Mouse (Mus musculus) CH12.LX (cell line): ENCODE data around the gene Vav2. TPM values are rescaled to one million over a fixed set of nuclear protein-coding genes. Genes with fewer than 3 reads are reported as not detected.

Experiments
- DNase-seq: peaks from one replicate; pipeline ENCODE4 v3.0.0-alpha.2; 2013; ENCODE audit errors: extremely low read depth
- H3K27ac ChIP-seq: 2 replicates; pipeline ENCODE4 v1.5.1; 2012; ENCODE audit warnings: low read depth, mild to moderate bottlenecking, control low read depth, moderate library complexity; ENCODE audit not compliant: insufficient read depth
- H3K27me3 ChIP-seq: replicated peaks from 2 replicates; pipeline ENCODE3; 2012; ENCODE audit warnings: inconsistent platforms
- H3K36me3 ChIP-seq, 2 experiments: replicated peaks in 1 of 2; 2 replicates each; pipeline versions ENCODE3 to v1.6.1; 2012; ENCODE audit warnings: inconsistent platforms in 1 of 2, low read length in 1 of 2, mild to moderate bottlenecking in 1 of 2, mixed read lengths in 1 of 2, moderate library complexity in 1 of 2; ENCODE audit not compliant: control insufficient read depth in 1 of 2, insufficient read depth in 1 of 2
- H3K4me1 ChIP-seq, 2 experiments: 2 replicates each; pipeline ENCODE4 v1.6.1; 2012; ENCODE audit warnings: inconsistent platforms in 1 of 2, moderate library complexity in 1 of 2; ENCODE audit not compliant: insufficient read depth in 2 of 2, control insufficient read depth in 1 of 2
- H3K4me2 ChIP-seq: 2 replicates; pipeline ENCODE4 v1.6.1; 2012; ENCODE audit warnings: low read depth, mild to moderate bottlenecking, control low read depth; ENCODE audit not compliant: poor library complexity, insufficient read depth, severe bottlenecking
- H3K4me3 ChIP-seq, 3 experiments: fragments of 150-350 bp in 1 of 3; sonication (generic) in 1 of 3; replicated peaks in 1 of 3; 2 replicates each; pipeline versions ENCODE3 to v1.5.1; 2011 to 2012; ENCODE audit warnings: low read depth in 2 of 3, low read length in 2 of 3, mild to moderate bottlenecking in 2 of 3, moderate library complexity in 2 of 3, control low read depth in 1 of 3, improper control_type of control experiment in 1 of 3, inconsistent platforms in 1 of 3, mixed read lengths in 1 of 3; ENCODE audit not compliant: poor library complexity in 1 of 3
- H3K79me2 ChIP-seq: replicated peaks from 2 replicates; pipeline ENCODE4 v1.6.1; 2012; ENCODE audit warnings: mild to moderate bottlenecking, moderate library complexity; ENCODE audit not compliant: control insufficient read depth, poor library complexity, insufficient read depth, severe bottlenecking; ENCODE audit errors: extremely low read depth
- H3K9ac ChIP-seq: 2 replicates; pipeline ENCODE4 v1.6.1; 2012; ENCODE audit warnings: low read depth, mild to moderate bottlenecking, control low read depth, moderate library complexity; ENCODE audit not compliant: insufficient read depth
- H3K9me3 ChIP-seq: replicated peaks from 2 replicates; pipeline ENCODE3; 2012; ENCODE audit warnings: low read length, inconsistent platforms, mixed read lengths
- BHLHE40 ChIP-seq: IDR thresholded peaks from 2 replicates; pipeline ENCODE4 v1.6.1; 2011; ENCODE audit warnings: mild to moderate bottlenecking, low read depth, low read length, improper control_type of control experiment
- CHD2 ChIP-seq: IDR thresholded peaks from 2 replicates; pipeline ENCODE4 v1.6.1; 2011; ENCODE audit warnings: low read length, improper control_type of control experiment
- CTCF ChIP-seq, 2 experiments: IDR thresholded peaks in 1 of 2; conservative IDR thresholded peaks in 1 of 2; 2 replicates each; pipeline ENCODE4 v1.5.1; 2011 to 2012; ENCODE audit warnings: low read depth in 2 of 2, low read length in 2 of 2, improper control_type of control experiment in 1 of 2, inconsistent platforms in 1 of 2, mild to moderate bottlenecking in 1 of 2, moderate library complexity in 1 of 2
- E2F4 ChIP-seq: IDR thresholded peaks from 2 replicates; pipeline ENCODE4 v1.6.1; 2011; ENCODE audit warnings: low read depth, low read length, improper control_type of control experiment; ENCODE audit not compliant: insufficient replicate concordance
- ELF1 ChIP-seq: IDR thresholded peaks from 2 replicates; pipeline ENCODE4 v1.6.1; 2014; ENCODE audit warnings: low read depth, mild to moderate bottlenecking, inconsistent platforms, low read length, improper control_type of control experiment
- EP300 ChIP-seq: IDR thresholded peaks from 2 replicates; pipeline ENCODE4 v1.6.1; 2011; ENCODE audit warnings: low read length, improper control_type of control experiment
- HCFC1 ChIP-seq: IDR thresholded peaks from 2 replicates; pipeline ENCODE4 v1.6.1; 2012; ENCODE audit warnings: low read depth, mild to moderate bottlenecking, inconsistent platforms, low read length, improper control_type of control experiment
- IRF4 ChIP-seq: IDR thresholded peaks from 2 replicates; pipeline ENCODE4 v1.6.1; 2014; ENCODE audit warnings: low read depth, mild to moderate bottlenecking, inconsistent platforms, low read length, improper control_type of control experiment
- JUN ChIP-seq: IDR thresholded peaks from 2 replicates; pipeline ENCODE4 v1.6.1; 2011; ENCODE audit warnings: low read depth, mild to moderate bottlenecking, low read length, improper control_type of control experiment, moderate library complexity; ENCODE audit not compliant: insufficient read depth
- JUND ChIP-seq: conservative IDR thresholded peaks from 2 replicates; pipeline ENCODE4 v1.6.1; 2011; ENCODE audit warnings: low read depth, low read length, improper control_type of control experiment
- KAT2A ChIP-seq: IDR thresholded peaks from 2 replicates; pipeline ENCODE4 v1.6.1; 2012; ENCODE audit warnings: low read length, improper control_type of control experiment, inconsistent platforms; ENCODE audit not compliant: insufficient replicate concordance
- MAFK ChIP-seq: IDR thresholded peaks from 2 replicates; pipeline ENCODE4 v1.6.1; 2011; ENCODE audit warnings: low read length, improper control_type of control experiment; ENCODE audit not compliant: insufficient replicate concordance
- MAX ChIP-seq: IDR thresholded peaks from 2 replicates; pipeline ENCODE4 v1.6.1; 2011; ENCODE audit warnings: low read length, improper control_type of control experiment
- MEF2A ChIP-seq: IDR thresholded peaks from 2 replicates; pipeline ENCODE4 v1.6.1; 2014; ENCODE audit warnings: low read depth, mild to moderate bottlenecking, inconsistent platforms, low read length, improper control_type of control experiment, borderline replicate concordance
- MXI1 ChIP-seq: IDR thresholded peaks from 2 replicates; pipeline ENCODE4 v1.6.1; 2011; ENCODE audit warnings: mild to moderate bottlenecking, low read depth, low read length, improper control_type of control experiment
- MYC ChIP-seq: IDR thresholded peaks from 2 replicates; pipeline ENCODE4 v1.6.1; 2011; ENCODE audit warnings: low read depth, mild to moderate bottlenecking, improper control_type of control experiment, low read length
- NELFE ChIP-seq: IDR thresholded peaks from 2 replicates; pipeline ENCODE4 v1.6.1; 2011; ENCODE audit warnings: low read depth, low read length, improper control_type of control experiment
- PAX5 ChIP-seq: IDR thresholded peaks from 2 replicates; pipeline ENCODE4 v1.6.1; 2012; ENCODE audit warnings: low read length, inconsistent platforms, mixed read lengths
- POLR2A ChIP-seq: IDR thresholded peaks from 2 replicates; pipeline ENCODE4 v1.6.1; 2011; ENCODE audit warnings: low read depth, mild to moderate bottlenecking, improper control_type of control experiment, low read length
- POLR2AphosphoS2 ChIP-seq: IDR thresholded peaks from 2 replicates; pipeline ENCODE4 v1.6.1; 2011; ENCODE audit warnings: low read depth, low read length, improper control_type of control experiment
- RAD21 ChIP-seq: IDR thresholded peaks from 2 replicates; pipeline ENCODE4 v1.6.1; 2011; ENCODE audit warnings: low read depth, mild to moderate bottlenecking, low read length, improper control_type of control experiment, moderate library complexity
- SMC3 ChIP-seq: IDR thresholded peaks from 2 replicates; pipeline ENCODE4 v1.6.1; 2011; ENCODE audit warnings: low read depth, low read length, improper control_type of control experiment
- TBP ChIP-seq: conservative IDR thresholded peaks from 2 replicates; pipeline ENCODE4 v1.6.1; 2011; ENCODE audit warnings: low read depth, low read length, improper control_type of control experiment
- TCF12 ChIP-seq: IDR thresholded peaks from 2 replicates; pipeline ENCODE4 v1.6.1; 2014; ENCODE audit warnings: low read depth, mild to moderate bottlenecking, inconsistent platforms, low read length, improper control_type of control experiment
- UBTF ChIP-seq: IDR thresholded peaks from 2 replicates; pipeline ENCODE4 v1.6.1; 2012; ENCODE audit warnings: low read depth, mild to moderate bottlenecking, inconsistent platforms, low read length, improper control_type of control experiment, moderate library complexity
- USF1 ChIP-seq: IDR thresholded peaks from 2 replicates; pipeline ENCODE4 v1.6.1; 2014; ENCODE audit warnings: low read depth, mild to moderate bottlenecking, inconsistent platforms, low read length, improper control_type of control experiment
- USF2 ChIP-seq: conservative IDR thresholded peaks from 2 replicates; pipeline ENCODE4 v1.6.1; 2011; ENCODE audit warnings: low read depth, low read length, improper control_type of control experiment
- ZC3H11A ChIP-seq: IDR thresholded peaks from 2 replicates; pipeline ENCODE4 v1.6.1; 2012; ENCODE audit warnings: low read depth, mild to moderate bottlenecking, inconsistent platforms, low read length, improper control_type of control experiment
- ZKSCAN1 ChIP-seq: IDR thresholded peaks from 2 replicates; pipeline ENCODE4 v1.6.1; 2012; ENCODE audit warnings: low read depth, inconsistent platforms, low read length, improper control_type of control experiment, borderline replicate concordance
- ZNF384 ChIP-seq: IDR thresholded peaks from 2 replicates; pipeline ENCODE4 v1.6.1; 2012; ENCODE audit warnings: low read depth, low read length, improper control_type of control experiment, inconsistent platforms
- dilution Hi-C: fragments of 300-500 bp; cut with MboI; formaldehyde crosslinking; loops from 2 replicates; pipeline ENCODE4 v1.14.3; 2020; ENCODE audit warnings: low sequenced_read_pairs; ENCODE audit not compliant: extremely low pct_unique_long_range_greater_than_20kb, extremely low pct_ligation_motif_present
- in situ Hi-C: fragments of 300-500 bp; cut with MboI; formaldehyde crosslinking; loops from 3 replicates; pipeline ENCODE4 v1.14.3; 2019; ENCODE audit warnings: low sequenced_read_pairs, low pct_ligation_motif_present, low pct_unique_long_range_greater_than_20kb, mixed read lengths
- polyA plus RNA-seq: library from polyadenylated mRNA; unstranded; fragments of >175 nt; gene quantifications from 2 replicates; pipeline ENCODE4 v1.2.1, GENCODE M21; 2012; ENCODE audit warnings: low read depth; ENCODE audit not compliant: insufficient read length
- total RNA-seq, 2 experiments: library from RNA; depleted of rRNA; stranded (reverse); fragments of 300-350 nt in 1 of 2; fragments of >200 nt in 1 of 2; gene quantifications; 2 replicates each; pipeline ENCODE4 v1.2.3; 2012 to 2014

Gene Vav2
- total and polyA plus RNA-seq, 3 experiments = 31.5 to 46.8 (median 46.6) TPM

DNA sequence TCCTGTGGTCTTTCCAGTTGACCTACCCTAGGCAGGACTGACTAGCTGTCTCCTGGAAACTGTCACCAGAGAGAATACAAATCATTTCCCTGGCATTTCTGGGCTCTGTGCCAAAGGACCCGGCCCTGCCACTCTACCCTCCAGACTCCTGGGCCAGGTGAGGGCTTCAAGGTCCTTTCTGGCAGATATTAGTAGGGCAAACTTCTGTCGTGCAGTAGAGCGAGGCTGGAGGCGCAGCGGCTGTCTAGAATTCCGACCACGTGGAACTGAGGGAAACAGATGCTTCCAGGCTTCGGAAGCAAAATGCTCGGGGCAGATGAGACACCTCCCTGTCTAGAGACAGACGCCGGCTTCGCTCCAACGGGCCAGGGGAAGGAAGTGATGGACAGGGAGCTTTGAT lies 122.1 kb downstream of the Vav2 start:
- Histone ChIP-seq H3K9ac (no peak overlapping the region), H3K4me1 (peaks cover 23 to 66% of the 10 kb centered on the region in 2 experiments), H3K4me3 (no peak overlapping the region), H3K36me3 (peaks cover 44 to 93% of the 10 kb centered on the region in 2 experiments), H3K27ac (no peak overlapping the region), H3K9me3 (peaks cover 12% of the 10 kb centered on the region), H3K27me3 (no peaks in the 10 kb centered on the region), H3K79me2 (peaks cover 40% of the 10 kb centered on the region), H3K4me2 (no peak overlapping the region)
- TF ChIP-seq HCFC1 (no peak), MEF2A (no peak), MXI1 (no peak), KAT2A (no peak), TBP (no peak), MYC (no peak), MAFK (no peak), IRF4 (no peak), EP300 (no peak), POLR2AphosphoS2 (no peak), SMC3 (no peak), PAX5 (no peak), USF1 (no peak), USF2 (no peak), E2F4 (no peak)
- dilution Hi-C loops = no loop called here
- DNase-seq = no peak
- in situ Hi-C loops = no loop called here

GRCm38 (mm10) chr2:27304074-27304473 lies 122.8 kb downstream of the Vav2 start:
- DNase-seq = no peak
- Histone ChIP-seq H3K79me2 (peaks cover 34% of the 10 kb centered on the region), H3K36me3 (peaks cover 49 to 96% of the 10 kb centered on the region in 2 experiments), H3K4me2 (no peak overlapping the region), H3K9ac (no peak overlapping the region), H3K27me3 (no peaks in the 10 kb centered on the region), H3K4me3 (no peak overlapping the region), H3K9me3 (peaks cover 9% of the 10 kb centered on the region), H3K4me1 (peaks cover 23 to 65% of the 10 kb centered on the region in 2 experiments), H3K27ac (no peak overlapping the region)
- dilution Hi-C loops = no loop called here
- in situ Hi-C loops = no loop called here
- no peak for TF ChIP-seq JUND
- TF ChIP-seq TCF12 = no peak
- TF ChIP-seq CTCF (conservative IDR thresholded peaks at IDR 0.05 in 1 of 2, IDR thresholded peaks at IDR 0.05 in 1 of 2; ENCODE audit: low read depth in 2 of 2, low read length in 2 of 2) = no peak
- no peak for TF ChIP-seq KAT2A
- no peak for TF ChIP-seq UBTF
- no peak for TF ChIP-seq POLR2A
- no peak for TF ChIP-seq ZKSCAN1
- no peak for TF ChIP-seq TBP
- no peak for TF ChIP-seq ELF1
- no peak for TF ChIP-seq NELFE
- TF ChIP-seq ZC3H11A = no peak
- TF ChIP-seq ZNF384 = no peak
- TF ChIP-seq JUN = no peak
- no peak for TF ChIP-seq BHLHE40
- TF ChIP-seq IRF4 = no peak
- no peak for TF ChIP-seq CHD2
- no peak for TF ChIP-seq RAD21
- no peak for TF ChIP-seq MAX
